ENCODE assay signal across 36 mouse cellular contexts in the genomic region with DNA sequence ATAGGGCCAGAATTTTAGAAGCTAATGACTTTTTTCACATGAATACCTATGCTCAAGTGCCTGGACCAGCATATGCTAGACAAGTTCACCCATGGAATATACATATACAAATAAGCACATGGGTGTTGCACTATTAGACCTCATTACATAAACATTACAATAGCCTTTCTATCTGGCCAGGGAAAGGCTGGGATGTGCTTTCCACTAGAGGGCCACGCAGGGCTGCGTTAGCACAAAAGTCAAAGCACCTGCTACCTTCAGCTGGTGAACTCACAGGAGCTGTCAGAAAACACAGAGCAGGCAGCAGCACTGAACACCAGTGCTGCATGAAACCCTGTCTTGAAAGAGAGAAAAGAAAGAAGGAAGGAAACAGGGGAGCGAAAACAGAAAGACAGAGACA. TPM values are rescaled to one million over a fixed set of nuclear protein-coding genes. Genes with fewer than 3 reads are reported as not detected.
"Had no signal": no experiment of that assay in that cellular context is flagged by ENCODE, and none has a peak within 500 bp of the region (broad histone marks: within the 10 kb centered on the region; RNA-seq: fewer than 3 reads in every experiment).

No protein-coding gene starts in this region.

RNA-seq across cellular contexts. Expression of gene Gm49630, which starts 6.1 kb away (rescaled TPM):
- total RNA-seq: gastrocnemius, adult 18-20 months; gastrocnemius, adult 8-10 months; gastrocnemius, postnatal 14 days; gastrocnemius, postnatal 36 days; heart, adult 18-20 months; heart, adult 8-10 months; heart, postnatal 10 days; heart, postnatal 25 days; heart, postnatal 4 days; layer of hippocampus, adult 18-20 months; layer of hippocampus, adult 8-10 months; layer of hippocampus, postnatal 14 days; layer of hippocampus, postnatal 36 days; left cerebral cortex, adult 18-20 months; left cerebral cortex, adult 8-10 months; left cerebral cortex, postnatal 10 days; left cerebral cortex, postnatal 25 days; left cerebral cortex, postnatal 4 days; liver, adult 2 months had no signal
- polyA plus RNA-seq: heart, embryonic 10.5 days; heart, embryonic 12.5 days; heart, embryonic 14.5 days; heart, embryonic 16.5 days; hindbrain, embryonic 10.5 days; hindbrain, embryonic 12.5 days; hindbrain, embryonic 14.5 days; intestine, embryonic 14.5 days; intestine, embryonic 16.5 days; kidney, adult 2 months; kidney, embryonic 15.5 days; kidney, postnatal 0 days; large intestine, adult 2 months; limb, embryonic 11.5 days; limb, embryonic 13.5 days; limb, embryonic 15.5 days; liver, adult 2 months; liver, embryonic 12.5 days had no signal

RNA-seq across cellular contexts. Expression of gene Unc93a2, which starts 7.4 kb away (rescaled TPM):
- total RNA-seq: heart, adult 18-20 months; heart, adult 8-10 months; heart, postnatal 10 days; heart, postnatal 25 days; heart, postnatal 4 days; layer of hippocampus, adult 8-10 months; layer of hippocampus, postnatal 14 days; layer of hippocampus, postnatal 36 days; left cerebral cortex, adult 18-20 months; left cerebral cortex, postnatal 25 days had no signal
- polyA plus RNA-seq: heart, embryonic 10.5 days; heart, embryonic 12.5 days; heart, embryonic 14.5 days; heart, embryonic 16.5 days; hindbrain, embryonic 10.5 days; hindbrain, embryonic 12.5 days; hindbrain, embryonic 14.5 days; intestine, embryonic 14.5 days; kidney, embryonic 15.5 days; kidney, postnatal 0 days; limb, embryonic 11.5 days; limb, embryonic 13.5 days; liver, embryonic 12.5 days had no signal

RNA-seq across cellular contexts. Expression of gene Ttll2, which starts 25.4 kb away (rescaled TPM):
- total RNA-seq: gastrocnemius, adult 18-20 months; gastrocnemius, adult 8-10 months; gastrocnemius, postnatal 14 days; gastrocnemius, postnatal 36 days; heart, adult 18-20 months; heart, adult 8-10 months; heart, postnatal 10 days; heart, postnatal 25 days; heart, postnatal 4 days; layer of hippocampus, adult 18-20 months; layer of hippocampus, adult 8-10 months; layer of hippocampus, postnatal 14 days; layer of hippocampus, postnatal 36 days; left cerebral cortex, adult 18-20 months; left cerebral cortex, adult 8-10 months; left cerebral cortex, postnatal 10 days; left cerebral cortex, postnatal 25 days; liver, adult 2 months had no signal
- polyA plus RNA-seq: heart, embryonic 10.5 days; heart, embryonic 12.5 days; heart, embryonic 14.5 days; heart, embryonic 16.5 days; hindbrain, embryonic 10.5 days; hindbrain, embryonic 12.5 days; hindbrain, embryonic 14.5 days; intestine, embryonic 14.5 days; intestine, embryonic 16.5 days; kidney, adult 2 months; kidney, embryonic 15.5 days; kidney, postnatal 0 days; limb, embryonic 11.5 days; limb, embryonic 13.5 days; limb, embryonic 15.5 days; liver, embryonic 12.5 days had no signal

RNA-seq across cellular contexts. Expression of gene Tcp10a, which starts 53.5 kb away (rescaled TPM):
- total RNA-seq: gastrocnemius, adult 18-20 months; gastrocnemius, postnatal 14 days; gastrocnemius, postnatal 36 days; heart, adult 18-20 months; heart, adult 8-10 months; heart, postnatal 10 days; heart, postnatal 25 days; heart, postnatal 4 days; left cerebral cortex, postnatal 4 days; liver, adult 2 months had no signal
- polyA plus RNA-seq: heart, embryonic 12.5 days; heart, embryonic 16.5 days; hindbrain, embryonic 10.5 days; hindbrain, embryonic 12.5 days; hindbrain, embryonic 14.5 days; intestine, embryonic 14.5 days; intestine, embryonic 16.5 days; kidney, adult 2 months; kidney, embryonic 15.5 days; kidney, postnatal 0 days; large intestine, adult 2 months; limb, embryonic 11.5 days; limb, embryonic 13.5 days; limb, embryonic 15.5 days; liver, adult 2 months; liver, embryonic 12.5 days had no signal
